ENCODE assay signal across 9 mouse cellular contexts in the genomic region with DNA sequence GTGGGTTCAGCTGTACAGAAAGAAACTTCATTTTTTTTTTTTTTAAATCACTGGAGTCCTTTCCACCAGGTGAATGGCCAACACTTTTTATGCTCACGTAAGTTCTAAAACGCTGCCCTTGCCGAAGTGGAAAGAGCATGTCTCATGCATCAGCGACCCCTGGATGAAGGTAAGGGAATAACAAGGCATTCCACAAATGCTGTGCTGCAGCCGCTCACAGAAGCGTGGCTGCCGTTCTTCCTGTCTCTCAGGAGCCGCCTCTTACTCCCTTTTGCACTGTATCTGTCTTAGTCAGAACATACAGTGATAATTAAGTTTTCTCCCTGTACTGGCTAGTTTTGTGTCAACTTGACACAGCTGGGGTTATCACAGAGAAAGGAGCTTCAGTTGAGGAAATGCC. TPM values are rescaled to one million over a fixed set of nuclear protein-coding genes. Genes with fewer than 3 reads are reported as not detected.
DNase-seq lines count a peak whose midpoint lies in the region; ATAC-seq lines count a peak whose summit lies in the region.
"Had no signal": no experiment of that assay in that cellular context is flagged by ENCODE, and none has a peak within 500 bp of the region (broad histone marks: within the 10 kb centered on the region; RNA-seq: fewer than 3 reads in every experiment).

No protein-coding gene starts in this region.

- 8% methylated on average over 8 of the region's 8 CpGs for WGBS in midbrain, embryonic 10.5 days

- no peak overlapping the region for H3K4me3 ChIP-seq in midbrain, embryonic 10.5 days

- no peaks in the 10 kb centered on the region for H3K9me3 ChIP-seq in midbrain, embryonic 10.5 days (replicated peaks)

- no peaks in the 10 kb centered on the region for H3K4me1 ChIP-seq in midbrain, embryonic 10.5 days

- peaks cover 18% of the 10 kb centered on the region for H3K27me3 ChIP-seq in midbrain, embryonic 10.5 days (ENCODE audit: low read depth, poor library complexity, severe bottlenecking)

- H3K36me3 ChIP-seq in midbrain, embryonic 10.5 days = no peaks in the 10 kb centered on the region

- no peak for ATAC-seq in activated CD4-positive, CD25-positive, alpha-beta regulatory T cell, adult 4 months

- H3K27ac ChIP-seq in midbrain, embryonic 10.5 days (replicated peaks) = no peak overlapping the region
- H3K27ac ChIP-seq: macrophage had no signal

- DNase-seq in adrenal gland, postnatal 10 days = peak; percentile 14
- no peak for DNase-seq in adrenal gland, postnatal 36 days
- DNase-seq in thymus, postnatal 0 days (ENCODE audit: low spot score) = peak; percentile 10
- no peak for DNase-seq in thymus, postnatal 36 days
- peak; percentile 40 to 47 for DNase-seq in kidney, adult 8-10 months
- DNase-seq in midbrain, embryonic 10.5 days (ENCODE audit: low spot score) = peak; percentile 41
- no peak for DNase-seq in frontal cortex, postnatal 14 days (ENCODE audit: low spot score in 2 of 2)

RNA-seq across cellular contexts. Expression of a gene that starts 6.5 kb away (rescaled TPM):
- under 1 TPM; 0.06 to 0.09 TPM for total RNA-seq in adrenal gland, postnatal 10 days (2021)
- not detected for total RNA-seq in adrenal gland, postnatal 36 days (2021)
- 17.0 and 23.4 TPM in 2 replicates for polyA plus RNA-seq in thymus, postnatal 0 days (2015; fragmentation: Nextera tagmentation; extraction: Ambion mirVana)
- 4.3 and 5.1 TPM in 2 replicates for polyA plus RNA-seq in midbrain, embryonic 10.5 days (2016; fragmentation: Nextera tagmentation; extraction: Ambion mirVana)
- not detected for polyA plus RNA-seq in activated CD4-positive, CD25-positive, alpha-beta regulatory T cell, adult 4 months (2017; shearing (Covaris generic))
- polyA plus RNA-seq: macrophage had no signal

Comparison
In these comparisons a context has a peak if more than half of its experiments do, and no peak if none do; other contexts are left out.
1. DNase-seq: peak in adrenal gland, postnatal 10 days (single experiment), thymus, postnatal 0 days (single experiment), kidney, adult 8-10 months (2 of 2) and midbrain, embryonic 10.5 days (single experiment); none in adrenal gland, postnatal 36 days (0 of 2), thymus, postnatal 36 days (0 of 2) and frontal cortex, postnatal 14 days (0 of 2).